Mouse (Mus musculus): ENCODE measurements around the gene Pax7.

Pax7 gene

GRCm38 (mm10) chr4:139813371-139813960 lies 19.9 kb downstream of the Pax7 start:
- in situ Hi-C loops (cut with MboI; ENCODE audit: low sequenced_read_pairs) = no loop called here

GRCm38 (mm10) chr4:139811901-139812300 lies 21.4 kb downstream of the Pax7 start:
- in situ Hi-C loops (cut with MboI; ENCODE audit: low sequenced_read_pairs) = no loop called here

DNA sequence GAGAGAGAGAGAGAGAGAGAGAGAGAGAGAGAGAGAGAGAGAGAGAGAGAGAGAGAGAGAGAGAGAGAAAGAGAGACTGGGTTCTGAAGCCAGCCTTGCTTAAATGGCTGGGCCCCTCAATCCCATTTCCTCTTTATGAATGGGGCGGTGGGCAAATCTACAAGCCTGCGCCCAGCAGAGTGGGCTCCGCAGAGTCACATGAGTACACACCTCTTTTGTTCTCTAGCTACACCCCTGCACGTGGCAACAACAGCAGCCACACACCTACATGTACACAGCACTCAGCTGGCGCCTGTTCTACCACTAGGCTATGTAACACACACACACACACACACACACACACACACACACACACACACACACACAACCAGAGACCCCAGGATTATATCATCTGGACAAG lies 21.9 kb downstream of the Pax7 start:
- in situ Hi-C loops (cut with MboI; ENCODE audit: low sequenced_read_pairs) = no loop called here

DNA sequence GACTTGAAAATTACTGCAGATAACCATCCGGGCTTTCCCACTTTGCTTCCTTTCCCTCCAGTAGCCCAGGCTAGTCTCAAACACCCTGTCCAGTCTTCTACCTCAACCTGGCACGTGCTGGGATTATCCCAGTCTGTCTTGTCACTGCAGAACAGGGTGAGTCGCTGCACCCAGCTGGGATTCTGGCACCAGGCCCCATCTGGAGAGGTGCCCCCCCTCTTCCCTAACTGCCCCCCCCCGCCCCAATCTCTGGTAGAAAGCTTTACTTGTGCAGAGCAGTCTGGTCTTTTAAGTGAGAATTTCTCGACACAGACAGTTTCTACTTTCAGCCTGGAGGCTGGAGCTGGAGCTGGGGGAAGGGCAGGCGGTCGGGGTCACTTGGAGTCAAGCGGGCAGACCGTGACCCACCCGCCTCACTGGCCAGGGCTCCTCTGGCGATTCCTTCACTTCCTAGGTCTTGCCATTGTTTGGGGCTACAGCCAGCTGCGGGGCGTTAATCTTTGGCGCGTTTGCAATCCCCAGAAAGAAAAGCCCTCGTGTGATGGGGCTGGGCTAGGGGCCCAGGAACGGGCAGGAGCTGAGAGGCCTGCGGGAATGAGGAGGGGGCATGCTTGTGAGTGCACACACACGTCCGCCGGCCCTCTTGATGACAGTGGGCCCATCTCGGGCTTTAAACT lies 22.4 kb downstream of the Pax7 start:
- in situ Hi-C loops (cut with MboI; ENCODE audit: low sequenced_read_pairs) = no loop called here

- in situ Hi-C loops (cut with MboI; ENCODE audit: low sequenced_read_pairs) = no loop called here
Measured at GRCm38 (mm10) chr4:139809381-139809820, 23.9 kb downstream of the Pax7 start.

- in situ Hi-C loops (cut with MboI; ENCODE audit: low sequenced_read_pairs) = no loop called here
Measured at GRCm38 (mm10) chr4:139807820-139808219, 25.5 kb downstream of the Pax7 start.

- in situ Hi-C loops (cut with MboI; ENCODE audit: low sequenced_read_pairs) = no loop called here
Measured at GRCm38 (mm10) chr4:139807191-139807808, 26.0 kb downstream of the Pax7 start.

GRCm38 (mm10) chr4:139804896-139805295 lies 28.4 kb downstream of the Pax7 start:
- in situ Hi-C loops (cut with MboI; ENCODE audit: low sequenced_read_pairs) = no loop called here

DNA sequence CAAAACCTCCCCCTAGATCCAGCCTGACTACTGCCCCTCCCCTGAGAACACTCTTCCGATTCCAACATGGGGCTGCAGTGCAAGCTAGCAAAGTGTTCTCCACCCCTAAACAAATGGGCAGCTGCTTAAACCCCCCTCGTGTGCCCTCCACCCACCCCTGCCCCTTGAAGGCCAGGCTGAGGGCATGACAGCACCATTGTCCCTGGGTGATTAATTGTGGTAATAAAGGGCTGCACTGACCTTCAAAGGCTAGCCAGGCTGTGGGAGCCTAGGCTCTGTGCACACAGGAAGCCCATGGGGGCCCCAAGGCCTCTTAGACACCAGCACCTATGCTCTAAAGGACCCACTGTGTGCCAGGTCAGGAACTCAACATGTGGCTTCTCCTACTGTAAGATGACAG lies 29.3 kb downstream of the Pax7 start:
- in situ Hi-C loops (cut with MboI; ENCODE audit: low sequenced_read_pairs) = no loop called here

DNA sequence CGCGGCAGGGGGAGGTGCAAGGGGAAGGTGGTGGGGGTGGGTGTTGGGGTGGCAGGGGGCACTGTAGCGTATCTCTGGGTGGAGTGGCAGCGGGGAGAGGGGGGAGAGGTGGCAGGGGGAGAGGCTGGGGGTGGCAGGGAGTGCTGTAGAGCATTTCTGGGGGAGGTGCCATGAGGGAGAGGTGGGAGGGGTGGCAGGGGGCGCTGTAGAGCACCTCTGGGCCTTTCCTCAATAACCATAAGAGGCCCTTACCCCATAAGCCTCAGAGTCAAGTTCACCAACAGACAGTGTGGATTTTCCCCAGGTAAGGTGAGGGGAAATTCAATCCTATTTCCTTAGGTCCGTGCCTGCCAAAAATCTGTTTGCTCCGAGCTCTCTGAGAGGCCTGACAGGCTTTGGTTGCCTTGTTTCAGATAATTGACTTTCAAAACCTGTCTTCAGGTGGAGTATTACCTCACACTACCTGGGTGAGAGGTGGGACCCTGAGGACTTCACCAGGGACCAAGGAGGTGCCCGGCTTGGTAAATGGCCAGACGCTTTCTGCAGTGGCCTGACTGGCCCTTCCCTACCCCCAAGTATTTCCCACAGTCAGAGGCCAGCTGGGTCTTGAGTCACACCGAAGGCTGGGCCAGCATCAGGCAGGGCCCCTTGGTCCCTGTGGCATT lies 33.8 kb downstream of the Pax7 start:
- in situ Hi-C loops (cut with MboI; ENCODE audit: low sequenced_read_pairs) = no loop called here

DNA sequence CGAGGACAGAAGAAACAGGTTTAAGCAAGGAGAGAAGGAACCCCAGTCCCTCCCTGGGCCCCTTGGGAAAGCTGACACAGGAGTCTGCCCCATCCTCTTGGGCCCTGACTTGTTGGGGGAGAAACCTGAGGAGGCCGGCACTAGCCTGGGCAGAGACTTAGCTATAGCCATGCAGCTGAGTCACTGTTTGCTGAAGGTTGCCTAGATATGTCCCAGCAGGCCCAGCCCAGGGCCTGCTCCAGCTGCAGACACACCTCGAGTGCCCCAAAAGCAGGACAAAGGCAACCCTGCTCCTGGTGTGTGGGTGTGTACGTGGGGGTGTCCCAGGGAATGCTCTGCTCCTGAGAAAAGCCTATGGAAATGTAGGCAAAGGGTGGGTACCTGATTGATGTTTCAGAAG lies 36.0 kb downstream of the Pax7 start:
- in situ Hi-C loops (cut with MboI; ENCODE audit: low sequenced_read_pairs) = no loop called here

- in situ Hi-C loops (cut with MboI; ENCODE audit: low sequenced_read_pairs) = no loop called here
Measured at GRCm38 (mm10) chr4:139796115-139796514, 37.2 kb downstream of the Pax7 start.

- in situ Hi-C loops (cut with MboI; ENCODE audit: low sequenced_read_pairs) = no loop called here
Measured at GRCm38 (mm10) chr4:139791168-139791567, 42.2 kb downstream of the Pax7 start.

DNA sequence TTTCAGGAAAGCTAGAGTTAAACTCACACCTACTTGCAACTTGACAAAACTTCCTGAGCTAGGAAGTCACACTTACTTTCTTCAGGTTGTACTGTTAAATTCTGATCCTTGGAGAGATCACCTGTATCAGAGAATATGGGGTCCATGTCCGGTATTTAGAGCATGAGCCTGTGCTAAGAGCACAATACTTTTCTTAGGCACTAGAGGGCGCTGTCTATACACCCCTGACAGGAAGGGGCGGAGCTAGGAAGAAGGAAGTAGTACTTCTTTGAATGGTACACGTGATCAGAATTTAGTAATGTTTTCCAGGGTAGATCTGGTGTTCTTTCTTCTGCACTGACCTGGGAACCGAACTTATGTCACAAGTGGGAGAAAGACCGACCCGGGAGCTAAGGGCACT lies 43.6 kb downstream of the Pax7 start:
- in situ Hi-C loops (cut with MboI; ENCODE audit: low sequenced_read_pairs) = no loop called here

DNA sequence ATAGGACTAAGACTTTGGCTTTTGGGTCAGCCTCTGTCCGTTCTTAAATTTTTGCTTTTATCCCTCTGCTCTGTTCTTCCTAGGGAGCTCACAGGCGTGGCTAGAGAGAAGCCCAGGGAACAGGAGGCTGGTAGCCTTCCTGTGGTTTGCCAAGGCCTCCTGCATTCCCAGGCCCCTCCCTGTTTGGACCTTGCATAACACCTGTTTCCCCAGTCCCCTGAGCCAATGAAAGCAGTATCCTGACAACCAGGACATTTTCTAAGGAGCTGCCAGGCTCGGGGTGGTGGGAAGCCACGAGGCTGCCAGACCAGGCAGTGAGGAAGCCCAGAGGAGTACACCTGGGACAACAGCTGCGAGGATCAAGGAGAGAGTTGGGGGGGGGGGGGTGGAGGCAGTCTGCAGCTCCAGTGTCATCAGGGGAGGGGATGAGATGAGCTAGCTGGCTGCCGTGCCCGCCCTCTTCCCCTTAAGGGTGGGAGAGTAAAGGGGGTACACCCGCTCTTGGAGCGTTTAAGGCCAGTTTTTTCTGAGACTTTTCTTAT lies 50.3 kb downstream of the Pax7 start:
- in situ Hi-C loops (cut with MboI; ENCODE audit: low sequenced_read_pairs) = no loop called here

DNA sequence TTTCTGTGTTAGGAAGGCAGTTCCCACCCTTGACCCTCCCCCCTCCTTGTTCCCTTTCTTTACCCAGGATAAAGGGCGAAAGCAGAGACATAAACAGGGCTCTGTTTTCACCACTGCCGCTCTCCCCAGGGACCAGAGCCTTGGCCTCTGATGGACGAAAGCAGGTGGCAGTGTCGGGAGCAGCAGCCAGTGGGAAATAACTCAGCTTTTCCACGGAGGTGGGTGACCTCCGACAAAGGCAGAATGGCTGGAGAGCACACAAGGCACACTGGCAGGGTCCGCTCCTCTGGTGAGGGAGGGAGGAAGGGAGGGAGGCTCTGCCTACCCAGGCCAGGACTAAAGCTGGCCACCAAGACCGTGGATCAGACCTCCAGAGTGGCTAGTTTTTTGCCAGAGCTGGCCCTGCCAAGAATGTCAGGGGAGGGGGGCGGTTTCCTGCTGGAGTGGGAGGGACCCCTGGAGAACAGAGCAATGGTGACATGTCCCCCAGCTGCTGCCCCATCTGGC lies 62.1 kb downstream of the Pax7 start:
- in situ Hi-C loops (cut with MboI; ENCODE audit: low sequenced_read_pairs) = no loop called here

- in situ Hi-C loops (cut with MboI; ENCODE audit: low sequenced_read_pairs) = no loop called here
Measured at GRCm38 (mm10) chr4:139767823-139768222, 65.5 kb downstream of the Pax7 start.

DNA sequence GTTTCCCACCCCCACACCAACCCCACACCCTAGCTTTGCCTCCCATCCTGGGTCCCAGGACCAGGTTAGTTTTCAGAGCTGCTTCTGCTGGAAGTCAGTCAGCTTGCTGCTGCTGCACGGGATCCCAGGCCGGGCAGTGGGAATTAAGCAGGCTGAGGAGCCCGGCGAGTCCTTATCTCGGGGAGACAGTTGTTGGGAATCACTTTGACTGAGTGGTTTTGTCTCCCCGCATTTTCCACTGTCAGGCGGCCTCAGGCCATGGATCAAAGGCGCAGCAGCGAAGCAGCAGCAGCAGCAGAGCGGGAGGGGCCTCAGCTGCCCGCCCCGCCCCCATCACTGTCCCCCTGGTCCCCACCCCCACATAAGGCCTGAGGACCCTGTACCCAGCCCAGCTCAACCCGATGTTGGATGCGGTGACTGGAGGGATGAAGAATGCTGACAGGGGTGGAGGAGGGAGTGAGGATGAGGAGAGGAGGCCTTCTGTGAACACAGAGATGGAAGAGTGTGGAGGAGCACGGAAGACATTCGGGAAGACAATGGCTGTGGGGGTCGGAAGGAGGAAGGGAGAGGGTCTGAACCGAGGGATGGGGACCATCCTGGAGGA lies 66.1 kb downstream of the Pax7 start:
- in situ Hi-C loops (cut with MboI; ENCODE audit: low sequenced_read_pairs) = no loop called here

GRCm38 (mm10) chr4:139761911-139762310 lies 71.4 kb downstream of the Pax7 start:
- in situ Hi-C loops (cut with MboI; ENCODE audit: low sequenced_read_pairs) = no loop called here

DNA sequence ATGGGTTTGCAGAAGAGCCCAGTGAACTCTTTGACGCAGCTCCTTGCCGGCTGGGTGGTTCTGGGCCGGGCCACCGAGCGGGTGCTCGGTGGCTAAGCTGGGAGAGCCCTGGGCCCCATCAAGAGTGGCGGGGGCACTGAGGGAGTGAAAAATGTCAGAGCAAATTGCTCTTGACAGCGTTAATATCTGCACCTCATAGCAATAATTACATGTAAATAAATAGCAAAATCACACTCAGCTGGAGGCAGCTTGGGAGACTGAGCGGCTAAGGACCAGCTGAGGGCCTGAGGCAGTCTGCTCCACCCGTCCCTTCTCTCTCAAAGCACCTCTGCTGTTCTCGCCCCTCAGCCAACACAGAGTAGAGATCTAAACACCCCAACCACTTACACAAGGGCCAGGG lies 72.6 kb downstream of the Pax7 start:
- in situ Hi-C loops (cut with MboI; ENCODE audit: low sequenced_read_pairs) = no loop called here
